Mouse (Mus musculus): Measurements from ENCODE around the gene Ccn2.

GRCm38 (mm10) chr10:24614726-24615125 lies 19.5 kb downstream of the Ccn2 start:
- no peak for TF ChIP-seq EP300 (IDR thresholded peaks at IDR 0.05; ENCODE audit: insufficient read depth, low read depth, low read length)
- TF ChIP-seq POLR2A (IDR thresholded peaks at IDR 0.05; ENCODE audit: insufficient read depth, low read length), result no peak
- TF ChIP-seq CTCF (IDR thresholded peaks at IDR 0.05; ENCODE audit: low read depth, low read length), result no peak
